Mouse (Mus musculus) lung, postnatal 0 days (tissue): ENCODE measurements around the gene Rps2. TPM values are rescaled to one million over a fixed set of nuclear protein-coding genes. Genes with fewer than 3 reads are reported as not detected.

ENCODE experiments used
- ATAC-seq: fragments of 200-750 bp; cut with Nextera tagmentation; 2 replicates; pipeline ENCODE4 v1.8.0; 2017; ENCODE audit warnings: moderate library complexity
- DNase-seq: peaks from one replicate; pipeline ENCODE4 v3.0.0-alpha.2; 2016; ENCODE audit warnings: low spot score
- H3K27ac ChIP-seq: fragments of 300-500 bp; sonication (generic); 2 replicates; pipeline ENCODE4 v1.5.1; 2014; ENCODE audit warnings: antibody characterized with exemption, mild to moderate bottlenecking, low read length, mixed read lengths
- H3K27me3 ChIP-seq: fragments of 300-500 bp; sonication (generic); replicated peaks from 2 replicates; pipeline ENCODE4 v1.6.1; 2014; ENCODE audit warnings: low read length, mixed read lengths; ENCODE audit not compliant: insufficient read depth
- H3K36me3 ChIP-seq: fragments of 300-500 bp; sonication (generic); 2 replicates; pipeline ENCODE4 v1.6.1; 2014; ENCODE audit warnings: low read length, mixed read lengths; ENCODE audit not compliant: insufficient read depth
- H3K4me1 ChIP-seq: fragments of 300-500 bp; sonication (generic); 2 replicates; pipeline ENCODE4 v1.6.1; 2014; ENCODE audit warnings: antibody characterized with exemption, low read depth, low read length, mixed read lengths; ENCODE audit not compliant: insufficient read depth
- H3K4me2 ChIP-seq: fragments of 300-500 bp; sonication (generic); replicated peaks from 2 replicates; pipeline ENCODE4 v1.6.1; 2014; ENCODE audit warnings: low read depth, mild to moderate bottlenecking, low read length, moderate library complexity, mixed read lengths
- H3K4me3 ChIP-seq: fragments of 300-500 bp; sonication (generic); 2 replicates; pipeline ENCODE4 v1.5.1; 2014; ENCODE audit warnings: low read depth, low read length
- H3K9ac ChIP-seq: fragments of 300-500 bp; sonication (generic); replicated peaks from 2 replicates; pipeline ENCODE4 v1.6.1; 2014; ENCODE audit warnings: low read depth, mild to moderate bottlenecking
- H3K9me3 ChIP-seq: fragments of 300-500 bp; sonication (generic); 2 replicates; pipeline ENCODE4 v1.6.1; 2016; ENCODE audit warnings: low read length, mixed read lengths
- CTCF ChIP-seq: IDR thresholded peaks from 2 replicates; pipeline ENCODE4 v1.5.1; 2016; ENCODE audit warnings: antibody characterized with exemption, mild to moderate bottlenecking
- EP300 ChIP-seq: IDR thresholded peaks from 2 replicates; pipeline ENCODE4 v1.6.1; 2016; ENCODE audit warnings: antibody characterized with exemption, mild to moderate bottlenecking, control low read depth
- WGBS: fragments of 180-500 bp; shearing (Covaris S2); extraction: QIAGEN DNeasy Blood & Tissue Kit; methylation state at CpG from one replicate; pipeline ENCODE4 v1.1.7; 2014; 5-methylcytosine and 5-hydroxymethylcytosine counted together
- polyA plus RNA-seq: library from polyadenylated mRNA; unstranded; fragments of >200 nt; fragmentation: Nextera tagmentation; extraction: Ambion mirVana; gene quantifications from 2 replicates; pipeline ENCODE4 v1.2.1, GENCODE M21; 2015

Gene Rps2
- polyA plus RNA-seq, 1 experiment from 2014 or later, result 834 TPM

DNA sequence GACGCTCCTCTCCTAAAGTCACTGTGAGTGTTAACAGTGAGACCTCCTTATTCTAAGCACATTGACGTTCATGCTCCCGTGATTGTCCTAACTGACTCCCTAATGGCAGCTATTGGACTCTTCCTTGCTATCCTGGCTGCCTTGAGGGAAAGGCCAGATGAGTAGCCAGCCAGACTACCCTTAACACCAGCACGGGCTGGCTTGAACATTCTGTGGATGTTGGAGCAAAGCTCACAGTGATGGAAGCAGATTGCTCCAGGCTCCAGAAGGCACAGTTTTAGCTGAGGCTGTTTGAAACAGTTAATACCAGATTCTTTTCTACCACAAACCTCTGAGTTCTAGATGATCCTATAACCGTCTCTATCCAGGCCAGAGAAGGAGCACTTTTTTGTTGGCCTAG is 26.0 kb downstream of the Rps2 start:
- no peak for ATAC-seq
- Histone ChIP-seq H3K9ac (no peak overlapping the region), H3K36me3 (peaks cover 11% of the 10 kb centered on the region; the same call in 1 of the 2 replicates), H3K27ac (no peak overlapping the region), H3K4me2 (no peak overlapping the region), H3K27me3 (no peaks in the 10 kb centered on the region), H3K4me3 (no peak overlapping the region), H3K9me3 (no peaks in the 10 kb centered on the region), H3K4me1 (no peaks in the 10 kb centered on the region)
- TF ChIP-seq EP300, result no peak
- no peak for TF ChIP-seq CTCF
- 77% methylated on average over 5 of the region's 5 CpGs for WGBS
- DNase-seq, result no peak

DNA sequence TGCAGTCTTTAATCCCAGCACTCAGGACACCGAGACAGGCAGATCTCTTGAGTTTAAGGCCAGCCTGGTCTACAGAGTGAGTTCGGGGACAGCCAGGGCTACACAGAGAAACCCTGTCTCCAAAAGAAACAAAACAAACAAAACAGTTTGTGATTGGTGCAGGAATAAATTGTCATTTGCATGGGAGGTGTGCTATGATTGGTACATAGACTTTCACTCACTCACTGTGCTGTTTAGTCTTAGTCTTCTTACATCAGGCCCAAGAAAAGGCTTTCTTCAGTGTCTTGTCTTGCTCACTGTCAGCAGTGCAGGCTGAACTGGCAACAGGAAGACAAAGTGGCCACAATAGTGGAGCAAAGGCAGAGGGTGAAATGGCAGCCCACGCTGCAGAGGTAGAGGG is 26.5 kb downstream of the Rps2 start:
- 72% methylated on average over 3 of the region's 3 CpGs for WGBS
- H3K4me2 ChIP-seq, result no peak overlapping the region
- no peaks in the 10 kb centered on the region for H3K4me1 ChIP-seq
- no peak overlapping the region for H3K9ac ChIP-seq
- no peak overlapping the region for H3K27ac ChIP-seq
- no peaks in the 10 kb centered on the region for H3K9me3 ChIP-seq
- no peak overlapping the region for H3K4me3 ChIP-seq
- ATAC-seq (no peak), DNase-seq (no peak)
- H3K36me3 ChIP-seq, result peaks cover 11% of the 10 kb centered on the region; the same call in 1 of the 2 replicates
- no peaks in the 10 kb centered on the region for H3K27me3 ChIP-seq
- TF ChIP-seq CTCF (no peak), EP300 (no peak)

DNA sequence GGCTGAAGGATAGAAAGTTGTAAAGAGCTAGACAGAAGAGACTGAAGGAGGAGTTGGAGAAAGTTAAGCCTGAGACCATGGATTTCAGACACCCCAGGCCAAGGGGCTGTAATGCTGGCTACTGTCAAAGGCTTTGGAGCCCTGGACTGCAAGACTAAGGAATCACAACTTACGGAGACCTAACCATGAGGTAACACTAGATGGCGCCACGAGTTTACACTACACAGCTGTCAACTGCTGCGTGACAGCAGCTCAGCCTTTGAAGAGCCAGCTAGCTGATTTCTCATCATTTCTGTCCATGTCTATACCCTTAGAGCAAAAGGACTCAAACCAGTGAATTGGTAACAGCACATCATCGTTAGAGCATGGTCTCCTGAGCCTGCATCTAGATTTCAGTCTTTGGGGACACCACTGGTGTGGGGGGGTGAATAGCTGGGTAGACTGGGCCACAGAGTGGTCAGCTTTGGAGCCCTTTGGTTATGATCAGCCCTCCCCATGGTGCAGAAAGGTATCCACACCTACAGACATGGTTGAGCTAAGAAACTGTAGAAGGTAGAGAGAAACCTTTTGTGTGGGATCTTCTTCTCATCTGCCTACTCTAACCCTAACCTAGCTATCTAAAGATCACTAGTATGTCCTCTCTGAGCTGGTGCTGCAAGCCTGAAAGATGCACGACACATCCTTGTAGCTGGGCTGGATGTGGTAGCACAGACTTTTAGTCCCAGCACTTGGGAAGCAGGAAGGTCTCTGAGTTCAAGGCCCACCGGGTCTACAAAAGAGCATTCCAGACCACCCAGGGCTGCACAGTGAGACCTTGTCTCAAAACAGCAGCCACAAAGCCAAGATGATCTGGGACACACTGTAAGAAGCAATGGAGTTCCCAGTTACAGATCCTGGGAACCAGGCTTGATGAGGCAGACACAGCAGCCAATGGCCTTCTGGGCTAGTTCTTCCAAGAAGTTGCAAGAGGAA is 27.9 kb downstream of the Rps2 start:
- Histone ChIP-seq H3K4me1 (no peaks in the 10 kb centered on the region), H3K27me3 (peaks cover 4% of the 10 kb centered on the region; the same call in 1 of the 2 replicates), H3K36me3 (peaks cover 5% of the 10 kb centered on the region; the same call in 1 of the 2 replicates), H3K9ac (no peak overlapping the region), H3K27ac (no peak overlapping the region), H3K4me3 (no peak overlapping the region), H3K4me2 (no peak overlapping the region), H3K9me3 (no peaks in the 10 kb centered on the region)
- ATAC-seq, result peak; percentile 87
- peak; percentile 96 for TF ChIP-seq CTCF
- no peak for TF ChIP-seq EP300
- 23% methylated on average over 7 of the region's 7 CpGs for WGBS
- peak; percentile 92 for DNase-seq

DNA sequence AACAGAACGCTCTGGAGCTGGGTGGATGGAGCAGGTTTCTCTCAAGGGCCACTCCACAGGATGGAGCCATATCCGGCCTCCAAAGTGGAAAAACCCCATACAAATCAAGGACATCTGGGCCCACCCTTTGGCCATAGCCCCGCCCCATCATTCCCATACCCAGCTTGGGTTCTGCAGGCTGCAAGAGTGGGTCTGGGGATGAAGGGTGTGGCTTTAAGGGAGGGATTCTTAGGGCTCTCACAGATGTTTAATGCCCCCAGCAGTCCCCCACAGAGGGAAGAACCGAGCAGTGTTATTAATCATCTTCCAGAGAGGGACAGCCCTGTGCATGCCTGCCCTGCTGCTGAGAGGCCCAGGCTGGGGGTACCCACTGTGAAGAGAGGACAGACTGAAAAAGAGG is 29.1 kb downstream of the Rps2 start:
- Histone ChIP-seq H3K4me2 (no peak overlapping the region), H3K4me3 (no peak overlapping the region), H3K9ac (no peak overlapping the region), H3K27ac (no peak overlapping the region), H3K36me3 (no peaks in the 10 kb centered on the region; the same call in 1 of the 2 replicates), H3K9me3 (no peaks in the 10 kb centered on the region), H3K27me3 (peaks cover 14% of the 10 kb centered on the region; the same call in 1 of the 2 replicates), H3K4me1 (no peaks in the 10 kb centered on the region)
- WGBS, result 33% methylated on average over 4 of the region's 4 CpGs
- TF ChIP-seq EP300, result no peak
- no peak for TF ChIP-seq CTCF
- DNase-seq (no peak), ATAC-seq (no peak)

DNA sequence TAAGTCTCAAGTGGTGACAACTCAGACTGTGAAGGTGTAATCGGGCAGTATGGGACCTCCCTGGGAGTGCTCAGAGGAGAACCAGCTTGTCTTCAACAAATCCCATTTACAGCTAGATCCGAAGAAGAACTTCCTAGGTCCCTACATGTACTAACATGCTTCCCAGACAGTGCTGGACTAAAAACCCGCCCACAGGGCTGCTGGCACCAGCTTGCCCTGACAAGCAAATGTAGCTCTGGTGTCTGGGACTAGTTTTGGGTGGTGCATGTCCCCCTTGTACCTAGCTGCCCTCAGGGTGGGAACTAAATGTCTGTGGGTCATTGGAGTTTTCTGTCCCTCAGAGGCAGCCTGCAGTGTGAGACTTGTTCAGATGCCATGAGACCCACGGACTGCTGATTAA is 33.6 kb downstream of the Rps2 start:
- Histone ChIP-seq H3K27me3 (peaks cover 34% of the 10 kb centered on the region), H3K4me2 (no peak overlapping the region), H3K9ac (no peak overlapping the region), H3K36me3 (no peaks in the 10 kb centered on the region), H3K9me3 (no peaks in the 10 kb centered on the region), H3K4me3 (no peak overlapping the region), H3K4me1 (peaks cover 3% of the 10 kb centered on the region), H3K27ac (no peak overlapping the region)
- no peak for DNase-seq
- 14% methylated on average over 4 of the region's 4 CpGs for WGBS
- TF ChIP-seq CTCF, result no peak
- no peak for TF ChIP-seq EP300
- no peak for ATAC-seq

DNA sequence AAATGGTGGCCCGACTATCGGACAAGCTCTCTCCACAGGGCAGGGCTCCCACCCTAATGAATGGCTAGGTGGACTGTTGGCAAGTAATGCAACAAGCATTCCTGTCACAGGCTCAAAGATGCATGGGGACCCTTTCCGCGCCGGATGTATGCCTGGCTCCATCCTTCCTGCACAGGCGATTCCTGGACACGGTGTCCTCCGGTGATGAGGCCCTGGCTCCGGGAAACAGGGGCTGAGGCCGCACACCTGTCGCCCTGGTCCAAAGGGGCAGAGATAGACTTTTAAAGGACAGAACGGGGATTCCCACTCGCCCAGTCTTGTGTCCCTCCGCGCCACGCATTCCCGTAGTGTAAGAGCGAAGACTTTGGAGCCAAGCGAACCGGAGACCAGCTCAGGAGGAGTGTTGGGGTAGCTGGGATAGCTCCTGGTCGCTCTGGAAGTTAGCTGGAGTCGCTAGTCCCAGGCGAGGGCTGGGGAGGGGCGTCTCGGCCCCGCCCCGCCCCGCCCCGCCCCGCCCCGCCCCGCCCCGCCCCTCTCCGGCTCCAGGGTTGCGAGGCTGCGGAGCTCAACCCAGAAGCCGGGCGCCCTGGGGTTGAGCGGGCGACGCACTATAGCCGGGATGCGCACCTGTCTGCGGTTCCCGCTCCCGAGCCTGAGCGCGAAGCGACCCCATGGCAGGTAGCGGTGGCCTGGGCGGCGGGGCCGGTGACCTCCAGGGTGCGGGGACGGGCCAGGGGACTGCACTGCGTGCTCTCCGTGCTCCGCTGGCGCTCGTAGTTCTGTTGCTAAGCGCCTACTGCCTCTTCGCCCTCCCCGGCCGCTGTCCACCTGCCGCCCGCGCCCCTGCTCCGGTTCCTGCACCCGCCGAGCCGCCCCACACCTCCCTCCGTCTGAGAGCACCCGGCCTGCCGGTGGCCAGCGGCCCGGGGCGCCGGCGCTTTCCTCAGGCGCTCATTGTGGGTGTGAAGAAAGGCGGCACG is 34.8 kb downstream of the Rps2 start, which contains the start of gene Hs3st6:
Hs3st6 (plus strand) TSS at position 574 of the 980 bp plus-strand sequence.
- H3K4me3 ChIP-seq, result peak within 1 kb of the TSS; percentile 43
- H3K27me3 ChIP-seq, result peaks cover 34% of the 10 kb centered on the region
- no peak within 1 kb of the TSS for H3K9ac ChIP-seq
- TF ChIP-seq CTCF (no peak), EP300 (no peak)
- H3K36me3 ChIP-seq, result no peaks in the 10 kb centered on the region
- peak; percentile 49 for DNase-seq
- H3K4me2 ChIP-seq, result peak within 1 kb of the TSS; percentile 85
- ATAC-seq, result peak; percentile 94
- no peak within 1 kb of the TSS for H3K27ac ChIP-seq
- WGBS, result 1% methylated on average over 37 of the region's 82 CpGs
- no peaks in the 10 kb centered on the region for H3K9me3 ChIP-seq
- H3K4me1 ChIP-seq, result peaks cover 3% of the 10 kb centered on the region
